In genomic region chr1:182675346-182675745, GRCm38 (mm10) we compare ENCODE assay signal across 14 mouse cellular contexts.
DNase-seq lines count a peak whose midpoint lies in the region; ATAC-seq and TF ChIP-seq lines count a peak whose summit lies in the region.
"Had no signal": no experiment of that assay in that cellular context is flagged by ENCODE, and none has a peak within 500 bp of the region (broad histone marks: within the 10 kb centered on the region; RNA-seq: fewer than 3 reads in every experiment).

No protein-coding gene starts in this region.

- no peaks in the 10 kb centered on the region for H3K9me3 ChIP-seq in embryonic facial prominence, embryonic 13.5 days
- H3K9me3 ChIP-seq in embryonic facial prominence, embryonic 10.5 days: no peaks in the 10 kb centered on the region
- H3K9me3 ChIP-seq in lung, postnatal 0 days (ENCODE audit: low read length): no peaks in the 10 kb centered on the region
- peaks cover 8% of the 10 kb centered on the region; the same call in 1 of the 2 replicates for H3K9me3 ChIP-seq in hindbrain, embryonic 12.5 days (replicated peaks)
- H3K9me3 ChIP-seq: embryonic facial prominence, embryonic 15.5 days; liver, embryonic 15.5 days had no signal

- no peak overlapping the region for H3K9ac ChIP-seq in embryonic facial prominence, embryonic 13.5 days
- H3K9ac ChIP-seq in lung, postnatal 0 days (replicated peaks; ENCODE audit: low read depth): no peak overlapping the region
- H3K9ac ChIP-seq in hindbrain, embryonic 12.5 days: no peak overlapping the region
- H3K9ac ChIP-seq: embryonic facial prominence, embryonic 15.5 days; liver, embryonic 15.5 days had no signal

- 0 out of 2 replicates have a peak overlapping the region, but pooled peaks have one; percentile 16 for H3K27ac ChIP-seq in embryonic facial prominence, embryonic 13.5 days
- H3K27ac ChIP-seq in embryonic facial prominence, embryonic 10.5 days (replicated peaks): no peak overlapping the region
- H3K27ac ChIP-seq in lung, postnatal 0 days (ENCODE audit: low read length): peak overlapping the region; percentile 33; the same call in 1 of the 2 replicates
- no peak overlapping the region for H3K27ac ChIP-seq in hindbrain, embryonic 12.5 days
- H3K27ac ChIP-seq: embryonic facial prominence, embryonic 15.5 days; liver, embryonic 15.5 days had no signal

- no peak overlapping the region for H3K4me2 ChIP-seq in embryonic facial prominence, embryonic 13.5 days
- no peak overlapping the region for H3K4me2 ChIP-seq in lung, postnatal 0 days (replicated peaks; ENCODE audit: low read depth, low read length)
- no peak overlapping the region for H3K4me2 ChIP-seq in hindbrain, embryonic 12.5 days (replicated peaks)
- H3K4me2 ChIP-seq: embryonic facial prominence, embryonic 15.5 days; liver, embryonic 15.5 days; midbrain, embryonic 11.5 days had no signal

- peaks cover 35% of the 10 kb centered on the region for H3K4me1 ChIP-seq in embryonic facial prominence, embryonic 13.5 days
- peaks cover 38% of the 10 kb centered on the region for H3K4me1 ChIP-seq in embryonic facial prominence, embryonic 10.5 days
- peaks cover 12% of the 10 kb centered on the region; the same call in 1 of the 2 replicates for H3K4me1 ChIP-seq in lung, postnatal 0 days (ENCODE audit: insufficient read depth, low read depth, low read length)
- H3K4me1 ChIP-seq in hindbrain, embryonic 12.5 days: peaks cover 17% of the 10 kb centered on the region
- H3K4me1 ChIP-seq: liver, embryonic 15.5 days had no signal

- no peaks in the 10 kb centered on the region for H3K27me3 ChIP-seq in embryonic facial prominence, embryonic 13.5 days
- no peaks in the 10 kb centered on the region for H3K27me3 ChIP-seq in embryonic facial prominence, embryonic 10.5 days (replicated peaks; ENCODE audit: low read depth, poor library complexity, severe bottlenecking)
- H3K27me3 ChIP-seq in lung, postnatal 0 days (replicated peaks; ENCODE audit: insufficient read depth, low read length): no peaks in the 10 kb centered on the region
- H3K27me3 ChIP-seq in hindbrain, embryonic 12.5 days: peaks cover 3% of the 10 kb centered on the region; the same call in 1 of the 2 replicates
- H3K27me3 ChIP-seq: embryonic facial prominence, embryonic 15.5 days; liver, embryonic 15.5 days had no signal

- no peak for DNase-seq in embryonic facial prominence, embryonic 10.5 days (ENCODE audit: low spot score)
- DNase-seq in urinary bladder, postnatal 14 days (ENCODE audit: low spot score): peak; percentile 17
- DNase-seq in urinary bladder, postnatal 10 days (ENCODE audit: low spot score): no peak
- DNase-seq in lung, postnatal 0 days (ENCODE audit: low spot score): peak; percentile 51
- DNase-seq in adrenal gland, adult (ENCODE audit: inconsistent age in 2 of 2, low spot score in 1 of 2): no peak
- no peak for DNase-seq in testis, postnatal 14 days (ENCODE audit: low spot score)
- DNase-seq: left cerebral cortex, postnatal 4 days; retina, postnatal 1 day had no signal

- 54% methylated on average over 8 of the region's 8 CpGs for WGBS in embryonic facial prominence, embryonic 13.5 days
- WGBS in embryonic facial prominence, embryonic 10.5 days: 83% methylated on average over 8 of the region's 8 CpGs
- WGBS in lung, postnatal 0 days: 15% methylated on average over 8 of the region's 8 CpGs
- 73% methylated on average over 8 of the region's 8 CpGs for WGBS in hindbrain, embryonic 12.5 days

- no peak for TF ChIP-seq EP300 in lung, postnatal 0 days (IDR thresholded peaks at IDR 0.05)

- no peak overlapping the region for H3K4me3 ChIP-seq in embryonic facial prominence, embryonic 13.5 days
- no peak overlapping the region for H3K4me3 ChIP-seq in embryonic facial prominence, embryonic 10.5 days
- no peak overlapping the region for H3K4me3 ChIP-seq in lung, postnatal 0 days (ENCODE audit: low read depth, low read length)
- H3K4me3 ChIP-seq in hindbrain, embryonic 12.5 days: no peak overlapping the region
- H3K4me3 ChIP-seq: embryonic facial prominence, embryonic 15.5 days; liver, embryonic 15.5 days had no signal

- no peaks in the 10 kb centered on the region for H3K36me3 ChIP-seq in embryonic facial prominence, embryonic 13.5 days
- H3K36me3 ChIP-seq in embryonic facial prominence, embryonic 10.5 days (replicated peaks): no peaks in the 10 kb centered on the region
- H3K36me3 ChIP-seq in lung, postnatal 0 days (ENCODE audit: insufficient read depth, low read length): no peaks in the 10 kb centered on the region
- H3K36me3 ChIP-seq in hindbrain, embryonic 12.5 days: no peaks in the 10 kb centered on the region
- H3K36me3 ChIP-seq: embryonic facial prominence, embryonic 15.5 days; liver, embryonic 15.5 days had no signal

- no peak for TF ChIP-seq CTCF in lung, postnatal 0 days (IDR thresholded peaks at IDR 0.05)

- ATAC-seq in embryonic facial prominence, embryonic 13.5 days (ENCODE audit: insufficient number of reproducible peaks, insufficient read depth, low FRiP score, low TSS enrichment, low read depth): no peak
- ATAC-seq in lung, postnatal 0 days: peak; percentile 7; the same call in 1 of the 2 replicates
- ATAC-seq in hindbrain, embryonic 12.5 days (ENCODE audit: low FRiP score): no peak
- ATAC-seq: intestine, postnatal 0 days had no signal

Comparison
In these comparisons a context has a peak if more than half of its experiments do, and no peak if none do; other contexts are left out.
1. H3K27ac ChIP-seq: peak in embryonic facial prominence, embryonic 13.5 days (single experiment) and lung, postnatal 0 days (single experiment); none in embryonic facial prominence, embryonic 10.5 days (single experiment) and hindbrain, embryonic 12.5 days (single experiment).
2. DNase-seq: peak in urinary bladder, postnatal 14 days (single experiment) and lung, postnatal 0 days (single experiment); none in embryonic facial prominence, embryonic 10.5 days (single experiment), urinary bladder, postnatal 10 days (single experiment), adrenal gland, adult (0 of 2) and testis, postnatal 14 days (single experiment).